Comparison of ENCODE assay signal across 10 mouse cellular contexts in the genomic region with DNA sequence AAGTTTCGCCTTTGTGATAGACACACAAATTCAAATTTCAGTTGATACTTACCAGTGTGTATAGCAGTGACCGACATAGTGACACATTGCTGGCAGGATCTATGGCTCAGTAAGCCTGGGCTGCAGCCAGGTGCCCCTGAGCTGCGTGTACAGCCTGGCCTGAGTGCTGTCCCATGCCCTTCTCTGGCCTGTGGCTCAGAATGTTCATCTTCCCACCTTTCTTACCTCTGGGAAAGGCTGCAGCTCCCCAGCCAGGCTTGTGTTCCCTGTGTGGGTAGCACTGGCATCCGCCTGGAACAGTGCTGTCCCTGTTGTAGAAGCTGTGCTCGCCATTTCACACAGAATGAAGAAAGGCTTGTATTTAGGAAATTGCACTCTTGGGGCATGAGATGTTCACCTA.
DNase-seq lines count a peak whose midpoint lies in the region; ATAC-seq lines count a peak whose summit lies in the region.
"Had no signal": no experiment of that assay in that cellular context is flagged by ENCODE, and none has a peak within 500 bp of the region (broad histone marks: within the 10 kb centered on the region; RNA-seq: fewer than 3 reads in every experiment).

No protein-coding gene starts in this region.

- H3K9ac ChIP-seq in heart, embryonic 15.5 days, result no peak overlapping the region
- H3K9ac ChIP-seq in midbrain, embryonic 15.5 days, result no peak overlapping the region
- H3K9ac ChIP-seq: heart, embryonic 12.5 days; lung, embryonic 14.5 days; midbrain, embryonic 12.5 days had no signal

- H3K4me1 ChIP-seq in heart, embryonic 15.5 days (replicated peaks), result peaks cover 17% of the 10 kb centered on the region
- peaks cover 15% of the 10 kb centered on the region; the same call in 1 of the 2 replicates for H3K4me1 ChIP-seq in midbrain, embryonic 15.5 days
- H3K4me1 ChIP-seq in midbrain, embryonic 10.5 days, result peaks cover 10% of the 10 kb centered on the region

- H3K36me3 ChIP-seq in heart, embryonic 15.5 days, result no peaks in the 10 kb centered on the region
- H3K36me3 ChIP-seq in midbrain, embryonic 15.5 days (replicated peaks), result no peaks in the 10 kb centered on the region
- no peaks in the 10 kb centered on the region for H3K36me3 ChIP-seq in midbrain, embryonic 10.5 days
- H3K36me3 ChIP-seq: heart, embryonic 12.5 days had no signal

- intact Hi-C loops in heart, postnatal 36 days (cut with DNase I), result no loop called here

- WGBS in heart, embryonic 15.5 days, result 81% methylated on average over 5 of the region's 5 CpGs
- 82% methylated on average over 5 of the region's 5 CpGs for WGBS in midbrain, embryonic 15.5 days
- 93% methylated on average over 5 of the region's 5 CpGs for WGBS in midbrain, embryonic 10.5 days

- H3K9me3 ChIP-seq in heart, embryonic 15.5 days (replicated peaks), result no peaks in the 10 kb centered on the region
- no peaks in the 10 kb centered on the region for H3K9me3 ChIP-seq in midbrain, embryonic 15.5 days
- no peaks in the 10 kb centered on the region for H3K9me3 ChIP-seq in midbrain, embryonic 10.5 days (replicated peaks)
- H3K9me3 ChIP-seq: heart, embryonic 12.5 days; midbrain, embryonic 12.5 days had no signal

- H3K27me3 ChIP-seq in heart, embryonic 15.5 days, result no peaks in the 10 kb centered on the region
- H3K27me3 ChIP-seq in midbrain, embryonic 15.5 days (replicated peaks), result no peaks in the 10 kb centered on the region
- H3K27me3 ChIP-seq in midbrain, embryonic 10.5 days (ENCODE audit: low read depth, poor library complexity, severe bottlenecking), result no peaks in the 10 kb centered on the region
- H3K27me3 ChIP-seq: heart, embryonic 12.5 days; midbrain, embryonic 12.5 days had no signal

- no peak for DNase-seq in heart, postnatal 36 days
- no peak for DNase-seq in midbrain, embryonic 10.5 days (ENCODE audit: low spot score)
- peak; percentile 67 to 78 for DNase-seq in cerebellum, postnatal 14 days
- peak; percentile 59 for DNase-seq in thymus, postnatal 4 days
- no peak for DNase-seq in MN1 (ENCODE audit: low spot score)
- DNase-seq: lung, embryonic 14.5 days had no signal

- H3K4me2 ChIP-seq in heart, embryonic 15.5 days, result no peak overlapping the region
- H3K4me2 ChIP-seq in midbrain, embryonic 15.5 days, result no peak overlapping the region
- H3K4me2 ChIP-seq: heart, embryonic 12.5 days; lung, embryonic 14.5 days; midbrain, embryonic 12.5 days had no signal

- no peak for ATAC-seq in heart, embryonic 15.5 days (replicated peaks; ENCODE audit: insufficient number of reproducible peaks, insufficient read depth, low FRiP score, low read depth)
- ATAC-seq in midbrain, embryonic 15.5 days (replicated peaks), result no peak

- H3K27ac ChIP-seq in heart, embryonic 15.5 days, result peak overlapping the region; percentile 50; the same call in 1 of the 2 replicates
- H3K27ac ChIP-seq in midbrain, embryonic 15.5 days, result 0 out of 2 replicates have a peak overlapping the region, but pooled peaks have one; percentile 21
- no peak overlapping the region for H3K27ac ChIP-seq in midbrain, embryonic 10.5 days (replicated peaks)
- H3K27ac ChIP-seq: midbrain, embryonic 12.5 days had no signal

- H3K4me3 ChIP-seq in heart, embryonic 15.5 days, result no peak overlapping the region
- no peak overlapping the region for H3K4me3 ChIP-seq in midbrain, embryonic 15.5 days
- H3K4me3 ChIP-seq in midbrain, embryonic 10.5 days, result no peak overlapping the region
- H3K4me3 ChIP-seq: heart, embryonic 12.5 days; midbrain, embryonic 12.5 days had no signal

Comparison
In these comparisons a context has a peak if more than half of its experiments do, and no peak if none do; other contexts are left out.
1. DNase-seq: peak in cerebellum, postnatal 14 days (2 of 2) and thymus, postnatal 4 days (single experiment); none in heart, postnatal 36 days (0 of 2), midbrain, embryonic 10.5 days (single experiment) and MN1 (single experiment).